Mouse (Mus musculus): ENCODE data around the gene Pde4dip.

Gene Pde4dip

DNA sequence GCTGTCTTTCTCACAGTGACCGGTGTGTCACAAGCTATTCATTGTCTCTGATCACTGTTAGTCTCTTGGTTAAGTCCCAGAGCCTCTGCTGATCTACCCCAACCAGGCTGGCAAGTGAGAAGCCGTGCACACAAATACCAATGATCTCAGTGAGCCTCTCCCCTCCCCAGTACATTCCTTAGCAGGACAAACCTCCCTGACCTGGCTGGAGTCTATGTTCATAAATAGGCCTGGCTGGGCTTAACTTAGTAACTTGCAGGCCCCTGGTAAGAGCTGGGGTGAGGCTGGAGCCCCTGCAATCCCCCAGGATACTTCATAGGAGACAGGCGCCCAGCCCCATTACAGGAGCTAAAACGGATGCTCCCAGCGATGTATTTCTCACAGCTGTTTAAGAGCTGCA lies 86.2 kb downstream of the Pde4dip start:
- no peak for DNase-seq (ENCODE audit: low read depth, low spot score)

DNA sequence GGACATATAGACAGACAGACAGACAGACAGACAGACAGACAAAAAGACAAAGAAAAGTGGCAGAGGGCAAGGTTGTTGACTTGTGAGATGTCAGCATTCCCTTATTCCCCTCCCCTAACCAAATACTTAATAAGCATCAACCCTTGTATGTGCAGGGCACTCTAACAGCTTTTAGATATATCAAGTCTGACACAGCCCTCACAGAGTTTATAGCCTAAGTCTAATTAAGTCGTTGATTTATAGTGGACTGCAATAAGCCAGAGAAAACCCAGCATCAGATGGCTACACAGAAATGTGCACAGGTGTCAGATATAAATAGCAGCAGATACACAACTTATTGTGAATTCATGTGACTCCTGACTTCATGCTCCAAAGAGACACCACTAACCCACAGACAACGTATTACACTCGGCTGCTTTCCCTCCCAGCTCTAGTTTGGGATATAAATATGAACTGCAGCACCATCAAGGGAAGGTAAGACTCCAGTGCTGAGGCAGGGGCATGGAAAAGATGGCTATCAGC lies 87.3 kb downstream of the Pde4dip start:
- DNase-seq (ENCODE audit: low read depth, low spot score), result peak; percentile 26

DNA sequence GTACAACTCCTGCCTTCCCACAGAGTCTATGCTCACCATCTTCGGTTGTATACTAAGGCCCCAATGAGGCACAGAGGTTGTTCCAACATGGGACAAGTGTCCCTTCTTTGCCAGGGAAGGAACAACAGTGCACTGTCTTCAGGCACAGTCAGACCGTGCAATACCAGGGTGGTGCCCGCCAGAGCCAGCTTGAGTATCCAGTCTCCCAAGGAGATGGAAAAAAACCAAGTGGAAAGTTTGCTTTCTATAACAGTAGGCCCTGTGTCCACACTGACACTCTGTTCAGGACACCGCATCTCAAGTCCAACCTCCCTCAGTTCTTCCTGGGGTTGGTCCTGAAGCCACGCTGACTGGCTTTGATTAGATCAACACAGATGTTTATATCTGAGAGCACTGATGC lies 87.8 kb downstream of the Pde4dip start:
- DNase-seq (ENCODE audit: low read depth, low spot score), result peak; percentile 15

DNA sequence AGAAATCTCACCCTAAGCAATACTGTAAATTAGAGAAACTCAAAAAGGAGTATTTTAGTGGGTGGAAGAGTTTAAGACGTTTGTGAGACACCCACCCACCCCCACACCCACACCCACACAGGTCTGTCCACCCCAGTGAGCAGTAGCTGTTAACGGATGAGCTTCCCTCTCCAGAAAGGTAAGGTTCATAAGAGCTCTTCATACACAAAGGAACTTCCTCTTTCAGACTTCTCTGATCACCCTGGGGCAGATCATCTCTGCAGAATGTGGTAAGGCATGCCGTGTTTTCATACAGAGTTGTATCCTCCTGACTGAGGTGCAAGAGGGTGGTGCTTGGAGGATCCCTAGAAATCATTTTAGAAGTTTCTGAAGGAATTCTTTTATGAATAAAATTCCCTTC lies 88.5 kb downstream of the Pde4dip start:
- DNase-seq (ENCODE audit: low read depth, low spot score), result peak; percentile 77

DNA sequence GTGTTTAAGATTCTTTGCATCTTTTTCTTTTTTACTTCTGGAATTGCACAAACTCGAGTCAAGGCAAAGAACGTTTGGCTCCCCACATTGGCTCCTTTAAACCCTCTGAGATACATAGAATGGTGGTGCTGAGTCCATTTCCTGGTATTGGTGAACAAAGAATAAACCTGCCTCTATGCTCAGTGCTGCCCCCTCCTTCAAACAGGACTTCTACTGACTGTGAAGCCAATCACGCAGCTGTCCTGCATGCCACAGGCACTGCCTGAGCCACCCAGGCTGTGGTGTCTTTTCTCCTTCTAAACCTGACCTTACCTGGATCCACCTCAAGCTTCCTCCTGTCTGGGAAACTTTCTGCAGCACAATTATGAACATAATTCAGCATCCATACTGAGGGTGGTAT lies 89.2 kb downstream of the Pde4dip start:
- peak; percentile 55 for DNase-seq (ENCODE audit: low read depth, low spot score)

DNA sequence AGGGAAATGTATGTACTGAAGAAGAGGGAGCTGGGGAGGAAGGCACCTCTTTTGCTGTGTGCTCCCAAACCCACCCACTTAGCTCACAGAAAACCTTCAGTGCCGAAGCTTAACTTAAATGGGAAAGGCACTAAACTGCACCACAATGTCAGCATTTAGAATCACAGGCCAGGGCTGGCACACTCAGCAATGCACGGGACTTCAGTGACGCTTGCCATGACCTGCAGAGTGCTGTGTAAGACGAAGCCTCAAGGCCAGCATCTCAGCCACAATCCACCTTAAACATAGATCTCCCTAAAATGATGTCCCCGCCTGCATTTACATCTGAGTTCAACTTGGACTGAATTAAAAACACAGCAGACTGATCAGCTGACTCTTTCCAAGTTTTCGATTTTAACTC lies 91.1 kb downstream of the Pde4dip start:
- DNase-seq (ENCODE audit: low read depth, low spot score), result no peak

DNA sequence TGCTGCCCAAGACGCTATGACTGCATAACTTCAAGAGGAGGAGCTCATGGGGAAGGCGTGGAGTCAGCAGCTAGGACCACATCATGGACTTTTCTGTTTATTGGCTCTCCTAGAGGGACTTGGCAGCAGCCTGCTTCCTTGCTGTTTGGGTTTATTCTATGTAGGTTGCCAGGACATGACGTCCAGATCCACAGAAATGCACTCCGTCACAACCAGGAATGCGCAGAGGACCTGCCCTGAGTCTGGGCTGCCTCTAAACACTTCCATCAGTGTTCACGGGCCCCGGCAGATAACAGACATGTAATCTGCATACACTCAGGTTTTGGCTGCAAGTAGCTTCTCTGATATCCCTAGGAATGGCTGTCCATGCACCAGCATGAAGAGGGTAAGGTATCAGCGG lies 94.5 kb downstream of the Pde4dip start:
- no peak for DNase-seq (ENCODE audit: low read depth, low spot score)

DNA sequence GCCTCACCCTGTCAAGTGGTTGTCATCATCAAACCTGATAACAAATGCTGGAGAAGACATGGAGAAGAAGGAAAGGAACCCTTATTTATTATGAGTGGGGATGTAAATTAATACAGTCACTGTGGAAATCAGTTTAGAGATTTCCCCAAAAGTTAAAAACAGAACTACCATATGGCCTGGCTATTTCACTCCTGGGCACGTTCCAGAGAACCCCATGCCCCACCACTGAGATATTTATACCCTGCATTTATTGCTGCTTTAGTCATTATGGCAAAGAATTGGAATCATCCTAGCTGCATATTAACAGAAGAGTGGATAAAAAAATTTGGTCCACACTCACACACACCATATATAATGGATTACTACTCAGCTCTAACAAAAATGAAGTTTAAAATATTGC lies 98.4 kb downstream of the Pde4dip start:
- DNase-seq (ENCODE audit: low read depth, low spot score), result no peak

DNA sequence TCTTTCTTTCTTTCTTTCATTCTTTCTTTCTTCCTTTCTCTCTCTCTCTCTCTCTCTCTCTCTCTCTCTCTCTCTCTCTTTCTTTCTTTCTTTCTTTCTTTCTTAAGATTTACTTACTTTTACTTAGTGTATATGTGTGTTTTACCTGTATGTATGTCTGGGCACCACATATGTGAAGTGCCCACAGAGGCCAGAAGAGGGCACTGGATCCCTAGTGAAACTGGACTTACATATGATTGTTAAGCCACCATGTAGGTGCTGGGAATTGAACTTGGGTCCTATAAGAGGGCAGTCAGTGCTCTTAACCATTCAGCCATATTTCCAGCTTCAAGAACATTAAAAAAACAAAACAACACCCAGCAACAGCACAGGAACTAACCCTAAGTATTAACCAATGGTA lies 99.2 kb downstream of the Pde4dip start:
- peak; percentile 37 for DNase-seq (ENCODE audit: low read depth, low spot score)

DNA sequence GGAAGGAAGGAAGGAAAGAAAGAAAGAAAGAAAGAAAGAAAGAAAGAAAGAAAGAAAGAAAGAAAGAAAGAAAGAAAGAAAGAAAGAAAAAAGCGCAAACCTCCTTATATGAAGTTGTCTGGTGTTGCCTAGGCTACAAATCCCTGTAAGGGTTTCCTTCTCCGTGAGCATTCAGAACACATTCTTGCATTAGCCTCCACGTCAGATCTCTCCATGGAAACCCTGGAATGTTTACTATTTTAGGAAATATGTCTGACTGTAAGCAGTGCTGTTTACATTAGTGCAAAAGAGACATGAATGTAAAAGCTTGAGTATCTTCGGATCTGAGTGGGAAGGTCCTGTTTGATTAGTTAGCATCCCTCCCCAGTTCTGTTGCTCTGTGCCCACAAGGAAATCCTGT lies 112.3 kb downstream of the Pde4dip start:
- DNase-seq (ENCODE audit: low read depth, low spot score), result no peak

DNA sequence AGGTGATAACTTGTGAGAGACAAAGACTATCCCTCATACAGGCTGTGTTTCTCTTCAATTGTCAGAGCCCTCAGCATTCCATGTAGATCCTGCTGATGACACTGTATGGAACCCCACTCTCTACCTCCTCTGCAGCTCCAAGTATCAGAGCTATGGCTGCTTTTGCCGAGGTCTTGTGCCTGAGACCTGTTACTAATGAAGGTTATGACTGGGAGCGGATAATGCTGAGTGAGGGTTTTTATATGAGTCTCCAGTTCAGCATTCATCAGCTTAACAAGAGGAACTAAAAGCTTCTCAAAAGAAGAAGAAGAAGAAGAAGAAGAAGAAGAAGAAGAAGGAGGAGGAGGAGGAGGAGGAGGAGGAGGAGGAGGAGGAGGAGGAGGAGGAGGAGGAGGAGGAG lies 112.8 kb downstream of the Pde4dip start:
- DNase-seq (ENCODE audit: low read depth, low spot score), result no peak

DNA sequence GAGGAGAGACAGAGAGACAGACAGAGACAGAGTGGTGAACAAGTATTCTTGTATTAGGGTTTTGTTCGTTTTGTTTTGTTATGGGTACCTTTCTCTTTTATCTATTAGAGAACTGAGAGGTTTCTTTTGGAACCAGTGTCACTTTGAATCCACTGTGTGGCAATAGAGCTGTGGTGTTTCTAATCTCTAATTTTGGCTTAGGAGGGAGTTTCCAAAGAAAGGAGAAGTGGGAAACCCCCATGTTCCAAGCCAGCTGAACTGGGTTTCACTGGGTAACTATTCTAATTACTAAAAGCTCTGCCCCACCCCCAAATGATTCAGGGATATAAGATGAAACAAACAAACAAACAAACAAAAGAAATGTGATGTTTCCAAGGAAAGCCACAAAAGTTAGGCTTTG lies 113.6 kb downstream of the Pde4dip start:
- peak; percentile 51 for DNase-seq (ENCODE audit: low read depth, low spot score)

DNA sequence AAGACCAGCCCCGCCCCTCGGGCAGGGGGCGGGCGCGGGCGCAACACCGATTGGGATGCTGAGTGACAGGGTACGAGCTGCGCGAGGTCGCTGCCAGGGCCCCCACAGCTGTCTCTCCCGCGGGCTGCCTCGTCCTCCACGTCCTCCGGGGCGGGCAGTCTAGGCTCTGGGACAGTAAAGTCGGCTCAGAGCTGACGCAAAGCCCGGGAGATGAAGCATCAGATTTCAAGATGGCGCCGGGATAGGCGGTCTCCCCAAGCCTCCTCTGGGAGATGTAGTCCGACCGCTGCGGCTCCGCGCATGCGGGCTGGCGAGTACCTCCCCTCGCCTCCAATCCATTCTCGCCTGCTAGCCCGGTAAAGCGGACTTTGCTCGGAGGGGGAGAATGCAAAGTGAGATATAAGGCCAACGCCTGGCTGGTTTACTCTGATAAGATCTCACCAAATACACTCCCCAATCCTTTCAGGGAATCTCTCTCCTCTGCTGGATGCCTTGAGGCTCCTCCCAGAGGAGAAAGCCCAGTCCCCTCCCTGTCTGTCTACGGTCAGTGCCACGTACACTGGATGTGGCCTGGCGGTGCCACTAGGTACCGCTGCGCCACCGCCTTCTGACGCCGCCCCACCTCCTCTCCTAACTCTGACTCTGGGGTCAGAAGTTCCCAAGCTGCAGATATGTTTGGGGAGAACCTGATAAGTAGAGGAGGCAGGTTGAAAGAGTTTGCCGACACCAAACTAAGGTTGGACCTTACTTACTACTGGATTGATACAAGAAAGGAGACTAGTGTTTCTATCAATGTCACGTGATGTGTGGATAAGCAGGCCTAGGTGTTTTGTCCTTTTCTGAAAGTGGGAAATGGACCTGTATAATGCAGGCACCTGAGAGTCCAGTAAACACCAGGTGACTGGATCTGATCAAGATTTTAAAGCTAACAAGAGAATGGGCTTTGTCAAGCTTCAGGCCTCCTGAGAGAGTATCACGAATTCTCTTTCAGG lies 120.4 kb downstream of the Pde4dip start:
- peak; percentile 98 for DNase-seq (ENCODE audit: low read depth, low spot score)

DNA sequence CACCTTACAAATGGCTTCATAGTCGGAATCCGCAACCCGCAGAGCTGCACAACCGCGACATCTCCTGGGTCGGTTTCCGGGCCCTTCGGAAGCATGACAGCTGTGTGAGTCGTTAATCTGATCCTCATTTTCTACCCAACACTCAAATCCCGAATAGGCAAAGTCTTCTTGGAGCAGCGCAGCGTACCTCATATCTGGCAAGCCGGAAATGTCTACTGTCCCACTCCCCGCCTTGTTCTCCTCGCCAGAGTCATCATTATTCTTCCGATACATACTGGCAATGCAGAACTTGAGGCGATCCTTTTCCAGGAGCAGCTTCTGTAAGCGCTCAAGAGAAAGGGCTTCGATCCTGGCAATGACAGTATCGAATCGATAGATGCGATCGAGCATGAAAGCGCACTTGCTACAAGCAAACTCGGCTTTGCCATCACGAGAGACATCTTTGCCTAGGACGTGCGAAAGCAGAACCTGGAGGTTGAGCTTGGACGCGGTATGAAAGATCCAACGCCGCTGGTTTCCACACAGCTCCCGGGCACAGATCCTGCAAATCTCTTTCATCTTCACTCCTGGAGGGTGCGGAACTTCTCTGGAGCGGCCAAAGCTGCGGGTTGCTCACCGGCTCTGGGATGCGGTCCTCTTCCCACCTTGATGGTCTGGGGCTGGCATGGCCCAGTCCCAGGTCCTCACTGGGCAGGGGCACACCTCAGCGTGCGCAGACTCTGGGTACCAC lies 121.3 kb downstream of the Pde4dip start:
- DNase-seq (ENCODE audit: low read depth, low spot score), result no peak

DNA sequence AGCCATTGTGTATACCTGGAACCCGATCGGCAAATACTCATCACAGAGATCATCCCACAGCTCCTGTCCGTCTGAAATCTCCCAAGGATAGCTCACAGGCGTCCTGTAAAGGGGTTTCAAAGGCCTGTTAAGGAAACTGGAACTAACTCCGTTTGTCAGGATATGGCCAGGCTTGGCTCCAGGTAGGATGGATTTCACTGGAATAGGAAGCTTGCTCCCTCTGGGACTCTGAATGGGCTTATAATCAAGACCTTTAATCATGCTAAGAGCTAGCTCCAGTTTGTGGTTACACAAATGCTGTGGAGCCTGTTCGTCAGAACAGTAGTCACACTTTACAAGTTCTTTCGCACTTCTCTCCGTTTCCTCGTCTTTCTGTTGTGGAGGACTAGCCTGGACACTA lies 122.0 kb downstream of the Pde4dip start:
- DNase-seq (ENCODE audit: low read depth, low spot score), result no peak

DNA sequence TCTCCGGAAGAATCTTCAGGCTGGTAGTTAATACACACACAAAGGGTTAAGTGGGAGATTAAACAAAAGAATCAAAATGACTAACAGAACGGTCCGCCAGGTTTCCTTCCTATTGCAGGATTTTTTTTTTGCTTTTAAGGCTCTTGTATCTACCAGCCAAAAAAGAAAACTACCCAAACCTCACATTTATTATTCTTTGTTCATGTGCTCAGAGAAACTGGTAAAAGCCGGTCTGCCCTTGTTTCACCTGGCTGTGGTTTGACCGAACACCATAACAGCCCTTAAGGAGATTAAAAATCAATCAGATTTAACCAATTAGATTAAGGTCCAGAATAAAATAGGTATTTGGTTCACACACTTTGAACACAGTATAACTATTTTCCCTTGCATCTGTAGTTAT lies 124.4 kb downstream of the Pde4dip start:
- no peak for DNase-seq (ENCODE audit: low read depth, low spot score)

DNA sequence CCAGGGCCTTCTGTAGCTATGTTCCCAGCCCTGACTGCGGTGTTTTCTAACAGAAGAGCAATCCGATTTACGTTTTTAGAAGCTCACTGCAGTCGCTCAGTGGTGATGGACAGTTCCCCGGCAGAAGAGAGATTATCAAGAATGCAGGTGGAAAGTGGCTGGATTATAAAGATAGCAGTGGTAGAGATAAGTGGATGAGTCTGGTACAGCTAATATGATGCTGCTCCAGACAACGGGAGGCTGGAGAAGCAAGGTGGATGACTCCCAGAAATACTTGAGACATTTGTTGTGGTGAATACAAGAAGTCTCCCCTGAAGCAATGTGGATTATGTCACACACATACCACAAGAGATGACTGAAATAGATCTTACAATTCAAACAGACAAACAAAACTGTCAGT lies 126.6 kb downstream of the Pde4dip start:
- DNase-seq (ENCODE audit: low read depth, low spot score), result no peak

DNA sequence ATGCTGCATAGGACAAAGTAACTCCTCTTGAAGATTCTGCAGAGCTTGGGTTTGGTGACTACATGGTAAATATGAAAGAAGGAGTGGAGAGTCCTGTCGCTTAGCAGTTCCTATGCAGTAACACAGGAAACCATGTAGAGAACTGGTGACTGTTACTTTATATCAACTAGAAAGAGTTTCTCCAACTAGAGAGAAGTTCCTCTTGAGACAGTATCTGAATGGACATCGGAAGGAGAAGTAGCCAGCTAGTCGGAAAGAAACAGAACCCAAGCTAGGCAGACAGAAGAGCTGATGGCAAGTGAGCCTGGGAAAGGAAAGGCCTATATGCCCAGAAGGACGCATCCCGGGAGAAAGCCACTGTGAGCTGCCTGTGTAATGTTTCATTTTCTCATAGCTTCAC lies 127.3 kb downstream of the Pde4dip start:
- no peak for DNase-seq (ENCODE audit: low read depth, low spot score)

DNA sequence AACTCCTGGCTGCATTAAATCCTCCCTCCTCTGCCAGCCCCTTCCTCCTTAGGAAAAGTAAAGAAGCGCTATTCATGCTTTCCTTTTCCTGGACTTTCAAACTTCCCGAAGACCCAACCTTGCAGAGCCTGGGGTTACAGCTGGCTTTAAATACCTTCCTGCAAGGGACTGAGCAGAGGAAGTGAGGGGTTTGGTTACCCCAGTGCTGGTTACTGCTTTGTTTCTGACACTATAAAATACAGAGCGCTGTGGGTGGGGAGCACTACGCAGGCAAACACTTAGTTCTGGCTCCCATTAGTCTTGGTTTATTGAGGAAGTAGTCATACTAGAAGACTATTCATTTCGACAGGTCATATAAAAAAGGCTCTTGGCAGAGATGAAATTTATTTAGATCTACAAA lies 128.7 kb downstream of the Pde4dip start:
- no peak for DNase-seq (ENCODE audit: low read depth, low spot score)

DNA sequence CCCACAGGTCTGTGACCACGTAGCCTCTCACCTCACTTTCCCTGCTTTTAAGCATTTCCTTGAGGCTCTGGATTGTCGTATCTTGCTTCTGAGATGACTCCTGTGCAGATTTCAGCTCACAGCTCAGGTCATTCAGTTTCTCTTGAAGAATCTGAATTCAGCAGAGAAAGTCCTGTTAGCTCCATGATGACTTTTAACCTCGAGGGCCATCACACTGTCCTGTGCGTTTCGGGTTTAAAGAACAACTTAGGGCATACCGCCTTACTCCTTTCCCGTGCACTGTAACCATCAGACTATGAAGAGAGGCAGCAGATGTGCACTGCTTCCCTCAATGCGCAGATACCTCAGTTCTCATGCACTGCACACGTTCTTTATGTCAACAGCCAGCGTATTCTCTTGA lies 131.0 kb downstream of the Pde4dip start:
- DNase-seq (ENCODE audit: low read depth, low spot score), result no peak

DNA sequence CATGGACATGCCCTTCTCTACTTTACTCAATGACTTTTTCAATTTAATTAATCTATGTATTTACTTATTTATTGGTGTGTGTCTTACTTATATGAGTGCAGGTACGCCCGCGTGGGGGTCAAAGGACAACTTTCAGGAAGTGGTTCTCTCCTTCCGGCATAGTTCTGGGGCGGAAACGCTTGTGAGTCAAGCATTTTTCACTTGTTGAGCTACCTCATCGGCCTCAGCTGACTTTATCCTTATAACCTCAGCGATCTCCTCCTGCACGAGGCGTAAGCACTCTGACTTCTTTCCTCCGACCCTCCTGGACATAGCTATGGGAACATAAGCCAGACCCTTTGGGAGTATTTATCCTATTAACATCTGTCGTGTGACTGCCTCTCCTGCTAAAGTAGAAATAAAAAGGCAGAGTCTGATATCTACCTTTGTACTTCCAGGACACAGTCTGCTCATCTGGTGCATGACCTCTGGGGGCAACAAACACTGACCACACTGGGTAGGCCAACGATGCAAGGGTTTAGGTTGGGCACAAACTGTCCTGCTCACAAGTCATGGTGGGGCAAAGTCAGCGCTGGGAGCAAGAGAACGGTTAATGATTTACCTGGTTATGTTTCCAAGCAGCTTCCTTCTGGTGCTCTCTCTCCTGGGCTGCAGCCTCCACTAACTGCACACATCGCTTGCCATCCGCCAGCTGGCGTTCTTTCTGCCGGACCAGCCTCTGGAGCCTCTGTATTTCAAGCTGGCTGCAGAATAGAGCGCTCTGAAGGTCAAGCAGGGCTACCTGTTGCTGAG lies 132.0 kb downstream of the Pde4dip start:
- DNase-seq (ENCODE audit: low read depth, low spot score), result no peak

DNA sequence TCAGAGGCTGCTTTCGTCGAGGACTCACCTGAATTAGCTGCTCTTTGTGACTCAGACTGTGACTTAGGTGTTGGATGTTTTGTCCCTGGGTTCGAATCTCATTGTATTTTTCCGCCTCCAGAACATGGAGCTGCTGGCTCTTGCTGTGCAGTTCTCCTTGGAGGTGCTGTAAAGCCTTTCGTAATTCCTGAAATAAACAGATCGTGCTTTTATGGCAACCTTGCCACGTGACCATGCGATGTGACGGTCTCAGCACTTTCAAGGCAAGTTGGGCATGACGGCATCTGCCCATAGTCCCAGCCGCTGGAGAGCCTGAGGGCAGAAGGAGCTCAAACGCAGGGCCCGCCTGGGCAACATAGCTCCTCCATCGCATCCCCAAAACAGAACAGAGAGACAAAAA lies 133.1 kb downstream of the Pde4dip start:
- no peak for DNase-seq (ENCODE audit: low read depth, low spot score)

Data from A20 (cell line).